Mouse (Mus musculus): ENCODE data around the gene Specc1. TPM values are rescaled to one million over a fixed set of nuclear protein-coding genes. Genes with fewer than 3 reads are reported as not detected.

Specc1 gene
- total and polyA plus RNA-seq, 2 experiments from 2014 or later, result 10.6 to 20.5 TPM

GRCm38 (mm10) chr11:62153057-62153456 lies 196.5 kb downstream of the Specc1 start:
- no peak for TF ChIP-seq CTCF (IDR thresholded peaks at IDR 0.05; ENCODE audit: low read depth)
- H3K4me2 ChIP-seq (ENCODE audit: low read depth), result no peak overlapping the region
- no peak overlapping the region for H3K27ac ChIP-seq (ENCODE audit: low read depth, low read length)
- no peaks in the 10 kb centered on the region for H3K4me1 ChIP-seq (ENCODE audit: insufficient read depth)
- DNase-seq, result no peak
- H3K9me3 ChIP-seq (ENCODE audit: low read length), result no peaks in the 10 kb centered on the region
- WGBS, result 95% methylated on average over 4 of the region's 4 CpGs
- no peaks in the 10 kb centered on the region for H3K27me3 ChIP-seq (ENCODE audit: insufficient read depth, low read length)
- no peak for ATAC-seq
- no peak overlapping the region for H3K9ac ChIP-seq
- no peaks in the 10 kb centered on the region for H3K36me3 ChIP-seq (ENCODE audit: insufficient read depth)
- no peak overlapping the region for H3K4me3 ChIP-seq (ENCODE audit: low read depth, low read length)

GRCm38 (mm10) chr11:62159803-62160202 lies 203.2 kb downstream of the Specc1 start:
- H3K4me1 ChIP-seq (ENCODE audit: insufficient read depth), result no peaks in the 10 kb centered on the region
- no peak for TF ChIP-seq CTCF (IDR thresholded peaks at IDR 0.05; ENCODE audit: low read depth)
- no peaks in the 10 kb centered on the region for H3K27me3 ChIP-seq (ENCODE audit: insufficient read depth, low read length)
- 94% methylated on average over 7 of the region's 7 CpGs for WGBS
- ATAC-seq (no peak), DNase-seq (no peak)
- H3K9ac ChIP-seq, result no peak overlapping the region
- no peaks in the 10 kb centered on the region for H3K9me3 ChIP-seq (ENCODE audit: low read length)
- H3K36me3 ChIP-seq (ENCODE audit: insufficient read depth), result no peaks in the 10 kb centered on the region
- no peak overlapping the region for H3K4me2 ChIP-seq (ENCODE audit: low read depth)
- no peak overlapping the region for H3K4me3 ChIP-seq (ENCODE audit: low read depth, low read length)
- H3K27ac ChIP-seq (ENCODE audit: low read depth, low read length), result no peak overlapping the region

- DNase-seq, result no peak
- Histone ChIP-seq H3K9ac (no peak overlapping the region), H3K4me2 (ENCODE audit: low read depth) (no peak overlapping the region), H3K4me3 (ENCODE audit: low read depth, low read length) (no peak overlapping the region), H3K27me3 (ENCODE audit: insufficient read depth, low read length) (no peaks in the 10 kb centered on the region), H3K9me3 (ENCODE audit: low read length) (no peaks in the 10 kb centered on the region), H3K4me1 (ENCODE audit: insufficient read depth) (no peaks in the 10 kb centered on the region), H3K36me3 (ENCODE audit: insufficient read depth) (no peaks in the 10 kb centered on the region), H3K27ac (ENCODE audit: low read depth, low read length) (no peak overlapping the region)
- ATAC-seq, result no peak
- 83% methylated on average over 2 of the region's 2 CpGs for WGBS
- no peak for TF ChIP-seq CTCF (IDR thresholded peaks at IDR 0.05; ENCODE audit: low read depth)
Observed at GRCm38 (mm10) chr11:62161450-62161849, 204.9 kb downstream of the Specc1 start.

- no peak for TF ChIP-seq CTCF (IDR thresholded peaks at IDR 0.05; ENCODE audit: low read depth)
- H3K4me3 ChIP-seq (ENCODE audit: low read depth, low read length), result no peak overlapping the region
- H3K27ac ChIP-seq (ENCODE audit: low read depth, low read length), result no peak overlapping the region
- ATAC-seq (no peak), DNase-seq (no peak)
- no peaks in the 10 kb centered on the region for H3K36me3 ChIP-seq (ENCODE audit: insufficient read depth)
- no peak overlapping the region for H3K4me2 ChIP-seq (ENCODE audit: low read depth)
- no peaks in the 10 kb centered on the region for H3K4me1 ChIP-seq (ENCODE audit: insufficient read depth)
- no peaks in the 10 kb centered on the region for H3K27me3 ChIP-seq (ENCODE audit: insufficient read depth, low read length)
- 98% methylated on average over 3 of the region's 3 CpGs for WGBS
- H3K9ac ChIP-seq, result no peak overlapping the region
- no peaks in the 10 kb centered on the region for H3K9me3 ChIP-seq (ENCODE audit: low read length)
Observed at GRCm38 (mm10) chr11:62164357-62164756, 207.8 kb downstream of the Specc1 start.

GRCm38 (mm10) chr11:62166503-62166902 lies 209.9 kb downstream of the Specc1 start:
- 76% methylated on average over 3 of the region's 3 CpGs for WGBS
- no peaks in the 10 kb centered on the region for H3K9me3 ChIP-seq (ENCODE audit: low read length)
- H3K36me3 ChIP-seq (ENCODE audit: insufficient read depth), result no peaks in the 10 kb centered on the region
- TF ChIP-seq CTCF (IDR thresholded peaks at IDR 0.05; ENCODE audit: low read depth), result no peak
- H3K27ac ChIP-seq (ENCODE audit: low read depth, low read length), result no peak overlapping the region
- DNase-seq (no peak), ATAC-seq (no peak)
- no peak overlapping the region for H3K9ac ChIP-seq
- H3K4me3 ChIP-seq (ENCODE audit: low read depth, low read length), result no peak overlapping the region
- no peak overlapping the region for H3K4me2 ChIP-seq (ENCODE audit: low read depth)
- no peaks in the 10 kb centered on the region for H3K4me1 ChIP-seq (ENCODE audit: insufficient read depth)
- no peaks in the 10 kb centered on the region for H3K27me3 ChIP-seq (ENCODE audit: insufficient read depth, low read length)

- H3K4me3 ChIP-seq (ENCODE audit: low read depth, low read length), result no peak overlapping the region
- WGBS, result 93% methylated on average over 3 of the region's 3 CpGs
- H3K36me3 ChIP-seq (ENCODE audit: insufficient read depth), result no peaks in the 10 kb centered on the region
- no peak overlapping the region for H3K4me2 ChIP-seq (ENCODE audit: low read depth)
- no peak for DNase-seq
- no peak overlapping the region for H3K27ac ChIP-seq (ENCODE audit: low read depth, low read length)
- ATAC-seq, result no peak
- no peaks in the 10 kb centered on the region for H3K9me3 ChIP-seq (ENCODE audit: low read length)
- H3K4me1 ChIP-seq (ENCODE audit: insufficient read depth), result no peaks in the 10 kb centered on the region
- no peaks in the 10 kb centered on the region for H3K27me3 ChIP-seq (ENCODE audit: insufficient read depth, low read length)
- TF ChIP-seq CTCF (IDR thresholded peaks at IDR 0.05; ENCODE audit: low read depth), result no peak
- no peak overlapping the region for H3K9ac ChIP-seq
Observed at GRCm38 (mm10) chr11:62168146-62168545, 211.6 kb downstream of the Specc1 start.

GRCm38 (mm10) chr11:62177395-62178113 lies 221.0 kb downstream of the Specc1 start:
- H3K4me3 ChIP-seq (ENCODE audit: low read depth, low read length), result no peak overlapping the region
- ATAC-seq (no peak), DNase-seq (no peak)
- no peak overlapping the region for H3K4me2 ChIP-seq (ENCODE audit: low read depth)
- 96% methylated on average over 10 of the region's 10 CpGs for WGBS
- H3K9me3 ChIP-seq (ENCODE audit: low read length), result no peaks in the 10 kb centered on the region
- H3K9ac ChIP-seq, result no peak overlapping the region
- TF ChIP-seq CTCF (IDR thresholded peaks at IDR 0.05; ENCODE audit: low read depth), result no peak
- H3K27me3 ChIP-seq (ENCODE audit: insufficient read depth, low read length), result no peaks in the 10 kb centered on the region
- no peaks in the 10 kb centered on the region for H3K36me3 ChIP-seq (ENCODE audit: insufficient read depth)
- no peak overlapping the region for H3K27ac ChIP-seq (ENCODE audit: low read depth, low read length)
- H3K4me1 ChIP-seq (ENCODE audit: insufficient read depth), result no peaks in the 10 kb centered on the region

All from forebrain, postnatal 0 days (tissue).